9 mouse cellular contexts compared by ENCODE assay signal in the genomic region with DNA sequence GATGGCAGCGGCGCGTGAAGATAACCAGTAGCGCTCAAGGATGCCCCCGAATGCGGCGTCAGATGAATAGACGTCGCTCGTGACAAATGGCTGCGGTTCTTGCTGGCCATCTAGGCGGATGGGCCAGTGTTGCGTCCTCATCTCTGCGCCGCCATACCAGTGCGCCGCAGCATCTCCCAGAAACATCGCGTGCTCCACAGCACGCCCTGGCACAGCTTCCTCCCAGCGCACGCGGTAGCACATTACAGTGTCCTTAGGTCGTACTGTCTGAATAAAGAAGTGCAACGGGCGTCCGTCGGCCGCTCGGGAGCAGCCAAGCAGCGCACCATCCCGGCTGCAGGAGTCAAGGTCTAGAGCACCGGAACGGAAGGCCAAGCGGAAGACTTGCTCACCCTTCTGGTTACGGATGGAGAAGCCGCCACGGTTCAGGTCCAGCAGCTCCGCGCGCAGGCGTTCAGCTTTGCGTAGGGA. TPM values are rescaled to one million over a fixed set of nuclear protein-coding genes. Genes with fewer than 3 reads are reported as not detected.
DNase-seq lines count a peak whose midpoint lies in the region; ATAC-seq lines count a peak whose summit lies in the region.
"Had no signal": no experiment of that assay in that cellular context is flagged by ENCODE, and none has a peak within 500 bp of the region (broad histone marks: within the 10 kb centered on the region; RNA-seq: fewer than 3 reads in every experiment).

No protein-coding gene starts in this region.

- intact Hi-C loops in left cerebral cortex, postnatal 4 days (cut with DNase I): no loop called here
- intact Hi-C loops in left cerebral cortex, postnatal 14 days (cut with DNase I): no loop called here

- ATAC-seq in embryonic facial prominence, embryonic 14.5 days (ENCODE audit: low read depth): no peak
- ATAC-seq in kidney, embryonic 14.5 days (ENCODE audit: low FRiP score, low TSS enrichment): peak; percentile 5; the same call in 1 of the 2 replicates
- no peak for ATAC-seq in neural tube, embryonic 12.5 days (ENCODE audit: low FRiP score, low read depth)

- no peaks in the 10 kb centered on the region for H3K36me3 ChIP-seq in embryonic facial prominence, embryonic 14.5 days (ENCODE audit: control insufficient read depth, insufficient read depth, low read length)
- H3K36me3 ChIP-seq in kidney, embryonic 14.5 days (ENCODE audit: control insufficient read depth, insufficient read depth, low read length): no peaks in the 10 kb centered on the region
- no peaks in the 10 kb centered on the region for H3K36me3 ChIP-seq in neural tube, embryonic 12.5 days

- H3K27ac ChIP-seq in embryonic facial prominence, embryonic 14.5 days (replicated peaks; ENCODE audit: low read depth, low read length): no peak overlapping the region
- H3K27ac ChIP-seq in kidney, embryonic 14.5 days (ENCODE audit: low read depth, low read length): no peak overlapping the region
- no peak overlapping the region for H3K27ac ChIP-seq in neural tube, embryonic 12.5 days

- peaks cover 57% of the 10 kb centered on the region for H3K27me3 ChIP-seq in embryonic facial prominence, embryonic 14.5 days (replicated peaks; ENCODE audit: control insufficient read depth, insufficient read depth, low read length)
- peaks cover 56% of the 10 kb centered on the region for H3K27me3 ChIP-seq in kidney, embryonic 14.5 days (ENCODE audit: control insufficient read depth, insufficient read depth, low read length)
- peaks cover 71% of the 10 kb centered on the region for H3K27me3 ChIP-seq in neural tube, embryonic 12.5 days (replicated peaks)

- peaks cover 16% of the 10 kb centered on the region for H3K4me1 ChIP-seq in embryonic facial prominence, embryonic 14.5 days (ENCODE audit: control insufficient read depth, insufficient read depth, low read length)
- peaks cover 27% of the 10 kb centered on the region for H3K4me1 ChIP-seq in kidney, embryonic 14.5 days (ENCODE audit: control insufficient read depth, insufficient read depth, low read length)
- H3K4me1 ChIP-seq in neural tube, embryonic 12.5 days: peaks cover 30% of the 10 kb centered on the region

- H3K9me3 ChIP-seq in embryonic facial prominence, embryonic 14.5 days (ENCODE audit: control insufficient read depth, low read length): no peaks in the 10 kb centered on the region
- no peaks in the 10 kb centered on the region for H3K9me3 ChIP-seq in kidney, embryonic 14.5 days (ENCODE audit: control insufficient read depth, low read length)
- no peaks in the 10 kb centered on the region for H3K9me3 ChIP-seq in neural tube, embryonic 12.5 days

- no peak overlapping the region for H3K9ac ChIP-seq in embryonic facial prominence, embryonic 14.5 days (ENCODE audit: low read depth, low read length)
- H3K9ac ChIP-seq in kidney, embryonic 14.5 days (ENCODE audit: low read depth, low read length): no peak overlapping the region
- H3K9ac ChIP-seq in neural tube, embryonic 12.5 days: no peak overlapping the region

- peak; percentile 26 for DNase-seq in left cerebral cortex, postnatal 4 days
- no peak for DNase-seq in left cerebral cortex, postnatal 14 days (ENCODE audit: low spot score in 2 of 2)
- DNase-seq in embryonic facial prominence, embryonic 14.5 days (ENCODE audit: low spot score): no peak
- DNase-seq in urinary bladder, postnatal 10 days (ENCODE audit: low spot score): no peak
- no peak for DNase-seq in thymus, postnatal 25 days
- no peak for DNase-seq in layer of hippocampus, adult 9-10 months (ENCODE audit: low spot score)

- 16% methylated on average over 38 of the region's 43 CpGs for WGBS in embryonic facial prominence, embryonic 14.5 days
- WGBS in kidney, embryonic 14.5 days: 3% methylated on average over 43 of the region's 43 CpGs
- WGBS in neural tube, embryonic 12.5 days: 3% methylated on average over 43 of the region's 43 CpGs

- H3K4me2 ChIP-seq in embryonic facial prominence, embryonic 14.5 days (ENCODE audit: low read depth, low read length): peak overlapping the region; percentile 55
- peak overlapping the region; percentile 54 for H3K4me2 ChIP-seq in kidney, embryonic 14.5 days (replicated peaks; ENCODE audit: low read depth, low read length)
- H3K4me2 ChIP-seq in neural tube, embryonic 12.5 days (replicated peaks): peak overlapping the region; percentile 61

- peak overlapping the region; percentile 36 for H3K4me3 ChIP-seq in embryonic facial prominence, embryonic 14.5 days (ENCODE audit: low read depth, low read length)
- H3K4me3 ChIP-seq in kidney, embryonic 14.5 days (ENCODE audit: low read length): peak overlapping the region; percentile 27
- peak overlapping the region; percentile 29 for H3K4me3 ChIP-seq in neural tube, embryonic 12.5 days
- H3K4me3 ChIP-seq: myocyte had no signal

RNA-seq across cellular contexts. Expression of gene AI464131, which starts 3.9 kb away (rescaled TPM):
- 10 to 100 TPM; 16.9 to 20.6 TPM for total RNA-seq in left cerebral cortex, postnatal 4 days (2021)
- total RNA-seq in left cerebral cortex, postnatal 14 days (2021): 10 to 100 TPM; 42.6 to 44.7 TPM
- polyA plus RNA-seq in embryonic facial prominence, embryonic 14.5 days (2014; fragmentation: Nextera tagmentation; extraction: Ambion mirVana): 12.5 and 13.7 TPM in 2 replicates
- 3.8 and 8.9 TPM in 2 replicates for polyA plus RNA-seq in kidney, embryonic 14.5 days (2014; fragmentation: Nextera tagmentation; extraction: Ambion mirVana)
- polyA plus RNA-seq in neural tube, embryonic 12.5 days (2016; fragmentation: Nextera tagmentation; extraction: Ambion mirVana): 6.4 and 8.9 TPM in 2 replicates

RNA-seq across cellular contexts. Expression of gene 1110017D15Rik, which starts 18.2 kb away (rescaled TPM):
- 10 to 100 TPM; 11.6 to 12.8 TPM for total RNA-seq in left cerebral cortex, postnatal 4 days (2021)
- total RNA-seq in left cerebral cortex, postnatal 14 days (2021): 1 to 10 TPM; 8.7 TPM
- 6.0 and 16.3 TPM in 2 replicates for polyA plus RNA-seq in embryonic facial prominence, embryonic 14.5 days (2014; fragmentation: Nextera tagmentation; extraction: Ambion mirVana)
- 0.93 and 1.0 TPM in 2 replicates for polyA plus RNA-seq in kidney, embryonic 14.5 days (2014; fragmentation: Nextera tagmentation; extraction: Ambion mirVana)
- polyA plus RNA-seq in neural tube, embryonic 12.5 days (2016; fragmentation: Nextera tagmentation; extraction: Ambion mirVana): 3.7 and 5.1 TPM in 2 replicates

RNA-seq across cellular contexts. Expression of gene Nudt2, which starts 34.0 kb away (rescaled TPM):
- 10 to 100 TPM; 61.4 to 62.0 TPM for total RNA-seq in left cerebral cortex, postnatal 4 days (2021)
- total RNA-seq in left cerebral cortex, postnatal 14 days (2021): 10 to 100 TPM; 24.5 to 31.0 TPM
- 49.0 and 50.7 TPM in 2 replicates for polyA plus RNA-seq in embryonic facial prominence, embryonic 14.5 days (2014; fragmentation: Nextera tagmentation; extraction: Ambion mirVana)
- polyA plus RNA-seq in kidney, embryonic 14.5 days (2014; fragmentation: Nextera tagmentation; extraction: Ambion mirVana): 61.5 and 75.7 TPM in 2 replicates
- polyA plus RNA-seq in neural tube, embryonic 12.5 days (2016; fragmentation: Nextera tagmentation; extraction: Ambion mirVana): 54.3 and 57.6 TPM in 2 replicates

RNA-seq across cellular contexts. Expression of gene Kif24, which starts 34.3 kb away (rescaled TPM):
- 1 to 10 TPM; 2.9 to 4.3 TPM for total RNA-seq in left cerebral cortex, postnatal 4 days (2021)
- 1 to 10 TPM; 1.4 to 1.5 TPM for total RNA-seq in left cerebral cortex, postnatal 14 days (2021)
- polyA plus RNA-seq in embryonic facial prominence, embryonic 14.5 days (2014; fragmentation: Nextera tagmentation; extraction: Ambion mirVana): 5.7 and 6.3 TPM in 2 replicates
- polyA plus RNA-seq in kidney, embryonic 14.5 days (2014; fragmentation: Nextera tagmentation; extraction: Ambion mirVana): 8.5 and 9.3 TPM in 2 replicates
- 10.0 TPM in 2 replicates for polyA plus RNA-seq in neural tube, embryonic 12.5 days (2016; fragmentation: Nextera tagmentation; extraction: Ambion mirVana)
